Mouse (Mus musculus) G1E (cell line): ENCODE data around the gene Gng2. TPM values are rescaled to one million over a fixed set of nuclear protein-coding genes. Genes with fewer than 3 reads are reported as not detected.

Source experiments
- ATAC-seq: 2 replicates; pipeline ENCODE4 v1.8.0; 2016; ENCODE audit warnings: mild to moderate bottlenecking; ENCODE audit not compliant: insufficient number of reproducible peaks, poor library complexity, low FRiP score, severe bottlenecking; ENCODE audit errors: extremely low read depth
- DNase-seq: peaks from one replicate; pipeline ENCODE4 v3.0.0; 2012; ENCODE audit warnings: low spot score
- H3K27me3 ChIP-seq: 2 replicates; pipeline ENCODE4 v1.6.1; 2012; ENCODE audit warnings: mild to moderate bottlenecking, low read length, inconsistent platforms; ENCODE audit not compliant: insufficient read depth
- H3K36me3 ChIP-seq: replicated peaks from 2 replicates; pipeline ENCODE3; 2012; ENCODE audit warnings: mild to moderate bottlenecking, inconsistent platforms
- H3K4me1 ChIP-seq: 2 replicates; pipeline ENCODE4 v1.6.1; 2012; ENCODE audit warnings: low read depth, low read length, inconsistent platforms, mixed read lengths; ENCODE audit not compliant: insufficient read depth
- H3K4me3 ChIP-seq: 2 replicates; pipeline ENCODE4 v1.5.1; 2012; ENCODE audit warnings: low read depth, mild to moderate bottlenecking, inconsistent platforms, low read length, moderate library complexity, mixed read lengths
- H3K9me3 ChIP-seq: replicated peaks from 2 replicates; pipeline ENCODE4 v1.6.1; 2012; ENCODE audit warnings: inconsistent platforms
- CTCF ChIP-seq: IDR thresholded peaks from 2 replicates; pipeline ENCODE4 v1.5.1; 2012; ENCODE audit warnings: low read depth, low read length, inconsistent platforms, mixed read lengths
- GATA1 ChIP-seq: IDR thresholded peaks from 2 replicates; pipeline ENCODE4 v1.6.1; 2012; ENCODE audit warnings: borderline replicate concordance, low read length, inconsistent platforms, mixed read lengths
- GATA2 ChIP-seq: IDR thresholded peaks from 2 replicates; pipeline ENCODE4 v1.6.1; 2012; ENCODE audit warnings: low read depth, low read length, inconsistent platforms, borderline replicate concordance
- POLR2AphosphoS5 ChIP-seq: IDR thresholded peaks from 2 replicates; pipeline ENCODE4 v1.6.1; 2012; ENCODE audit warnings: low read depth, low read length, inconsistent platforms; ENCODE audit not compliant: insufficient replicate concordance
- TAL1 ChIP-seq: conservative IDR thresholded peaks from 2 replicates; pipeline ENCODE4 v1.6.1; 2012; ENCODE audit warnings: low read depth, low read length, inconsistent platforms, mixed read lengths
- polyA plus RNA-seq: library from polyadenylated mRNA; stranded (reverse); fragments of >175 nt; gene quantifications from 2 replicates; pipeline ENCODE4 v1.2.3, GENCODE M21; 2012
- total RNA-seq, 2 experiments: library from RNA; stranded (forward) in 1 of 2; stranded (reverse) in 1 of 2; fragments of 200-1000 nt in 1 of 2; fragments of >200 nt in 1 of 2; fragmentation: Nextera tagmentation in 1 of 2; gene quantifications; 2 replicates each; pipeline ENCODE4 v1.2.3; 2014 to 2017

Gene Gng2
- total and polyA plus RNA-seq, 3 experiments = 4.3 to 280 (median 90.4) TPM

- no peak for DNase-seq
- no peak overlapping the region for H3K4me3 ChIP-seq
Observed at GRCm38 (mm10) chr14:19985107-19985911, 7.9 kb upstream of the Gng2 start.

GRCm38 (mm10) chr14:19976421-19977270 lies 781 bp downstream of the Gng2 start:
- TF ChIP-seq TAL1 (no peak), GATA1 (no peak), CTCF (no peak)
- H3K27me3 ChIP-seq = peaks cover 12% of the 10 kb centered on the region
- ATAC-seq = peak; percentile 54
- peak overlapping the region; percentile 74 for H3K4me3 ChIP-seq
- H3K9me3 ChIP-seq = no peaks in the 10 kb centered on the region
- H3K4me1 ChIP-seq = peaks cover 50% of the 10 kb centered on the region
- H3K36me3 ChIP-seq = no peaks in the 10 kb centered on the region
- peak; percentile 65 for DNase-seq

More at GRCm38 (mm10) chr14:19985107-19985911, 7.9 kb upstream of the Gng2 start:
- TF ChIP-seq POLR2AphosphoS5 (no peak), GATA2 (no peak), TAL1 (no peak), GATA1 (no peak), CTCF (no peak)
- Histone ChIP-seq H3K27me3 (peaks cover 52% of the 10 kb centered on the region), H3K4me1 (peaks cover 13% of the 10 kb centered on the region; the same call in 1 of the 2 replicates), H3K36me3 (no peaks in the 10 kb centered on the region), H3K9me3 (no peaks in the 10 kb centered on the region)
- peak; percentile 45; the same call in 1 of the 2 replicates for ATAC-seq

GRCm38 (mm10) chr14:19974978-19975493 lies 2.4 kb downstream of the Gng2 start:
- H3K9me3 ChIP-seq = no peaks in the 10 kb centered on the region
- H3K4me1 ChIP-seq = peaks cover 65% of the 10 kb centered on the region
- peaks cover 8% of the 10 kb centered on the region for H3K27me3 ChIP-seq
- no peak for TF ChIP-seq POLR2AphosphoS5
- TF ChIP-seq GATA2 = no peak
- TF ChIP-seq TAL1 = no peak
- TF ChIP-seq GATA1 = no peak
- no peak for TF ChIP-seq CTCF
- DNase-seq = no peak
- ATAC-seq = 0 out of 2 replicates have a peak, but pooled peaks have one; percentile 2
- H3K4me3 ChIP-seq = peak overlapping the region; percentile 42
- H3K36me3 ChIP-seq = no peaks in the 10 kb centered on the region

GRCm38 (mm10) chr14:19974429-19974828 lies 3.0 kb downstream of the Gng2 start:
- H3K4me1 ChIP-seq = peaks cover 69% of the 10 kb centered on the region
- no peak for TF ChIP-seq POLR2AphosphoS5
- no peak for TF ChIP-seq TAL1
- no peak for TF ChIP-seq GATA2
- TF ChIP-seq GATA1 = no peak
- no peak for TF ChIP-seq CTCF
- no peak for DNase-seq
- H3K4me3 ChIP-seq = peak overlapping the region; percentile 29; the same call in 1 of the 2 replicates
- no peaks in the 10 kb centered on the region for H3K36me3 ChIP-seq
- no peak for ATAC-seq
- no peaks in the 10 kb centered on the region for H3K9me3 ChIP-seq
- peaks cover 6% of the 10 kb centered on the region for H3K27me3 ChIP-seq

GRCm38 (mm10) chr14:19972316-19973029 lies 5.0 kb downstream of the Gng2 start:
- Histone ChIP-seq H3K4me1 (peaks cover 84% of the 10 kb centered on the region), H3K9me3 (no peaks in the 10 kb centered on the region), H3K27me3 (peaks cover 2% of the 10 kb centered on the region), H3K4me3 (no peak overlapping the region; the same call in 1 of the 2 replicates), H3K36me3 (peaks cover 5% of the 10 kb centered on the region)
- TF ChIP-seq GATA2 (no peak), GATA1 (no peak), CTCF (no peak), POLR2AphosphoS5 (no peak), TAL1 (no peak)
- DNase-seq (no peak), ATAC-seq (peak; percentile 50)
